Mouse (Mus musculus): ENCODE measurements around the gene Ccdc51.
"Not testable (repeated sequence)": the region's sequence is repeated elsewhere in the genome, so short reads cannot be mapped to it uniquely, and the experiment has no call there.

Ccdc51 gene

DNA sequence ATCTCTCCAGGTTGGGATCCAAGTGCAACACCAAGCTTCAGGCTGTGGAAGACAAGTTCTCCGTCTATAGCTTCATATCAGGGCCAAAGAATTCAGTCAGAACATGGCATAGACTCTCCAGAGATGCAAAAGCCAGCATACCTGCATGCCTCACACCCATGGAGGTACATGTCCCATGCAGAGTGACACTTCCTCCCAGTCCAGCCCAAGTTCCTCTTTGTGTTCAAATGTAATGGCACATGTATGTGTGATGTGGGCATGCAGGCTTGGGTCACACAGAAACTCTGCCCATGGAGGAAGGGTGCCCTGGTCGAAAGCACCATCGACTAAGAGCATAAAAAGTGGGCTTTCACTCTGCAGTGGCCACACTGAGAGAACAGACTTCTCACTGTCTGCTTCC is 41.9 kb downstream of the Ccdc51 start:
- no peak for DNase-seq (ENCODE audit: low spot score)

DNA sequence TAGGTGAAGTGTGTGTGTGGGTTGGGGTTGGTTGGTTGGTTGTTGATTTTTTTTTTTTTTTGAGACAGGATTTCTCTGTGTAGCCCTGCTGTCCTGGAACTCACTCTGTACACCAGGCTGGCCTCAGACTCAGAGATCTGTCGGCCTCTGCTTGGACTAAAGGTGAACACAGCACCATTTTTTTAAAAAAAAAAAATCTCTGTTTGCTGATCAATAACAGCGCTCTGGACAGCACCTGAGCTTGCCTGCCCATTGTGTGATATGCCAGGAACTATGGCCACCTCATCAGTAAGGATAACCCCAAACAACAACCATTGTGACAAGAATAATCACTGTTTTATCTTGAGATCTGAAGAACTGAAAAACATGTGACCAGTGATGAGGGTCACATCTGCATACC is 42.8 kb downstream of the Ccdc51 start:
- no peak for DNase-seq (ENCODE audit: low spot score)

- DNase-seq (ENCODE audit: low spot score), result no peak
Measured at GRCm38 (mm10) chr9:109125481-109125880, 43.2 kb downstream of the Ccdc51 start.

- DNase-seq (ENCODE audit: low spot score), result no peak
Measured at GRCm38 (mm10) chr9:109127076-109127475, 44.8 kb downstream of the Ccdc51 start.

DNA sequence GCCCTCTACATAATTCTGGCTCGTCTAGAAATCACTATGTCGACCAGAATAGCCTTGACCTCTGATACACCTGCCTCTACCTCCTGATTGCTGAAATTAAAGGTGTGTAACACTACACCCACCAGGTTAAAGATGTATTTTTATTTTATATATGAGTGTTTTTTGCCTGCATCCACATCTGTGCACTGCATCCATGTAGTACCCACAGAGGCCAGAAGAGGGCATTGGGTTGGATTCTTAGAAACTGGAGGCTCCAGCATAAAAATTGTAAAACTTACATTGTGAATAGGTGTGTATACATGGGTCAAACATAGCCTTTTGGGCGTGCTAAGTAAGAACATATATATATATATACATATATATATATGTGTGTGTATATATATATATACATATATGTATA is 45.9 kb downstream of the Ccdc51 start:
- DNase-seq (ENCODE audit: low spot score), result no peak

DNA sequence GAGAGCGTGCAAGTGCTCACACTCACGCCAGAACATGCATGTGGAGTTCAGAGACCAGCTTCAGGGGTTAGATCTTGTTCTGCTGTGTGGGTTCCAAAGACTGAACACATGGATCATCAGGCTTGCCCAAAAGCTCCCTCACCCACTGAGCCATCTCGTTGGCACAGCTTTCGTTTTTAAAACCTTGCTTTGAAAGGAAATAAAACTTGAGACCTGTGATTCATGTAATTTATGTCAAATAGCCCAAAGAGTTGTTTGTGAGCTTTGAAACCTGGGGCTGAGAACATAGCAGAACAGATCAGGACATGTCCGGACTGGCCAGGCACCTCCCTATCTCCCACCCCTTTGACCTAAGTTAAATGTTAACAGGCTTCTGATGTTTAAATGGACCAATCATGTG is 47.8 kb downstream of the Ccdc51 start:
- no peak for DNase-seq (ENCODE audit: low spot score)

GRCm38 (mm10) chr9:109140414-109140813 is 58.1 kb downstream of the Ccdc51 start:
- not testable (repeated sequence) for DNase-seq (ENCODE audit: low spot score)
